ENCODE assay signal across 22 mouse cellular contexts in genomic region chr9:75911542-75911941, GRCm38 (mm10).
DNase-seq lines count a peak whose midpoint lies in the region; ATAC-seq lines count a peak whose summit lies in the region.
"Had no signal": no experiment of that assay in that cellular context is flagged by ENCODE, and none has a peak within 500 bp of the region (broad histone marks: within the 10 kb centered on the region; RNA-seq: fewer than 3 reads in every experiment).

No protein-coding gene starts in this region.

- peaks cover 10% of the 10 kb centered on the region; the same call in 1 of the 2 replicates for H3K4me1 ChIP-seq in lung, embryonic 15.5 days
- peaks cover 10% of the 10 kb centered on the region; the same call in 1 of the 2 replicates for H3K4me1 ChIP-seq in limb, embryonic 11.5 days (ENCODE audit: control insufficient read depth, insufficient read depth, low read length)
- H3K4me1 ChIP-seq: forebrain, embryonic 13.5 days; hindbrain, embryonic 13.5 days had no signal

- no peaks in the 10 kb centered on the region for H3K36me3 ChIP-seq in lung, embryonic 15.5 days
- H3K36me3 ChIP-seq in limb, embryonic 11.5 days (ENCODE audit: control insufficient read depth, insufficient read depth, low read length): no peaks in the 10 kb centered on the region
- H3K36me3 ChIP-seq: forebrain, embryonic 10.5 days; hindbrain, embryonic 10.5 days; hindbrain, embryonic 13.5 days had no signal

- peak overlapping the region; percentile 41; the same call in 1 of the 2 replicates for H3K27ac ChIP-seq in lung, embryonic 15.5 days
- H3K27ac ChIP-seq in limb, embryonic 11.5 days (replicated peaks; ENCODE audit: low read depth, low read length): no peak overlapping the region; the same call in 1 of the 2 replicates
- H3K27ac ChIP-seq: forebrain, embryonic 10.5 days; forebrain, embryonic 13.5 days; hindbrain, embryonic 10.5 days; hindbrain, embryonic 13.5 days had no signal

- H3K9ac ChIP-seq in lung, embryonic 15.5 days: no peak overlapping the region
- no peak overlapping the region; the same call in 1 of the 2 replicates for H3K9ac ChIP-seq in limb, embryonic 11.5 days (ENCODE audit: low read length)
- H3K9ac ChIP-seq: forebrain, embryonic 13.5 days; hindbrain, embryonic 13.5 days had no signal

- DNase-seq in embryo, embryonic 10 days (ENCODE audit: low spot score): peak; percentile 8
- DNase-seq in embryo, embryonic 11 days: no peak
- no peak for DNase-seq in lung, postnatal 10 days
- peak; percentile 65 for DNase-seq in limb, embryonic 11.5 days (ENCODE audit: low spot score)
- no peak for DNase-seq in retina, embryonic 14.5 days (ENCODE audit: low spot score)
- DNase-seq: adrenal gland, postnatal 10 days; adrenal gland, postnatal 36 days; cerebellum, adult 18-20 months; cerebellum, adult 9-10 months; cerebellum, postnatal 14 days; gastrocnemius, postnatal 10 days; gastrocnemius, postnatal 36 days had no signal

- no peak overlapping the region for H3K4me3 ChIP-seq in lung, embryonic 15.5 days
- no peak overlapping the region for H3K4me3 ChIP-seq in limb, embryonic 11.5 days (ENCODE audit: low read depth, low read length)
- H3K4me3 ChIP-seq: forebrain, embryonic 10.5 days; forebrain, embryonic 13.5 days; hindbrain, embryonic 10.5 days; hindbrain, embryonic 13.5 days had no signal

- H3K9me3 ChIP-seq in lung, embryonic 15.5 days: no peaks in the 10 kb centered on the region
- H3K9me3 ChIP-seq in limb, embryonic 11.5 days (ENCODE audit: control insufficient read depth, low read length): no peaks in the 10 kb centered on the region
- H3K9me3 ChIP-seq: forebrain, embryonic 10.5 days; forebrain, embryonic 13.5 days; hindbrain, embryonic 10.5 days; hindbrain, embryonic 13.5 days had no signal

- ATAC-seq in lung, embryonic 15.5 days (ENCODE audit: borderline replicate concordance, extremely low read depth, low FRiP score, low TSS enrichment): no peak
- no peak for ATAC-seq in limb, embryonic 11.5 days (ENCODE audit: insufficient number of reproducible peaks, low FRiP score, low TSS enrichment, low read depth)
- ATAC-seq: forebrain, embryonic 13.5 days; forebrain, embryonic 16.5 days; hindbrain, embryonic 16.5 days; intestine, embryonic 16.5 days; Patski had no signal

- no peak overlapping the region for H3K4me2 ChIP-seq in lung, embryonic 15.5 days
- no peak overlapping the region for H3K4me2 ChIP-seq in limb, embryonic 11.5 days (ENCODE audit: low read depth, severe bottlenecking)
- H3K4me2 ChIP-seq: forebrain, embryonic 13.5 days; heart, embryonic 11.5 days; hindbrain, embryonic 13.5 days had no signal

- WGBS in lung, embryonic 15.5 days: 66% methylated on average over 7 of the region's 7 CpGs
- 33% methylated on average over 7 of the region's 7 CpGs for WGBS in limb, embryonic 11.5 days

- no peaks in the 10 kb centered on the region for H3K27me3 ChIP-seq in lung, embryonic 15.5 days
- no peaks in the 10 kb centered on the region for H3K27me3 ChIP-seq in limb, embryonic 11.5 days (ENCODE audit: control insufficient read depth, insufficient read depth, low read length)
- H3K27me3 ChIP-seq: forebrain, embryonic 13.5 days; hindbrain, embryonic 13.5 days; Patski had no signal

Comparison
In these comparisons a context has a peak if more than half of its experiments do, and no peak if none do; other contexts are left out.
1. DNase-seq: peak in embryo, embryonic 10 days (single experiment) and limb, embryonic 11.5 days (single experiment); none in embryo, embryonic 11 days (single experiment), lung, postnatal 10 days (single experiment) and retina, embryonic 14.5 days (single experiment).